Mouse (Mus musculus) liver, embryonic 14.5 days (tissue): Measurements from ENCODE around the gene Cpsf4.

Experiments used
- CTCF ChIP-seq: IDR thresholded peaks from 2 replicates; pipeline ENCODE4 v1.5.1; 2016; ENCODE audit warnings: antibody characterized with exemption, low read depth, control low read depth
- EP300 ChIP-seq: IDR thresholded peaks from 2 replicates; pipeline ENCODE4 v1.6.1; 2016; ENCODE audit warnings: antibody characterized with exemption, low read depth

- TF ChIP-seq EP300: no peak
- TF ChIP-seq CTCF: 0 out of 2 replicates have a peak, but pooled peaks have one; percentile 8
Observed at GRCm38 (mm10) chr5:145190875-145191798, 24.1 kb downstream of the Cpsf4 start.
